Mouse (Mus musculus): ENCODE results near the gene Mlxip. TPM values are rescaled to one million over a fixed set of nuclear protein-coding genes. Genes with fewer than 3 reads are reported as not detected.

The Mlxip gene
- total RNA-seq, 2 experiments from 2014 or later = 26.5 to 29.0 TPM

Other genes with a start within 250 kb of the Mlxip start
- gene Psmd9, start 225.4 kb upstream of the Mlxip start, total RNA-seq (2021) = 10 to 100 TPM; 12.9 to 17.0 TPM
- gene Hpd, start 212.1 kb upstream of the Mlxip start, total RNA-seq (2021) = under 1 TPM in 1 of 2 experiments, not detected in 1; 0.51 TPM
- under 1 TPM; 0.62 to 0.94 TPM for gene Wdr66, start 142.7 kb upstream of the Mlxip start, total RNA-seq (2021)
- gene Bcl7a, start 51.0 kb upstream of the Mlxip start, total RNA-seq (2021) = 1 to 10 TPM; 8.0 to 8.2 TPM
- gene Lrrc43, start 94.5 kb downstream of the Mlxip start, total RNA-seq (2021) = not detected
- not detected for gene Il31, start 94.7 kb downstream of the Mlxip start, total RNA-seq (2021)
- not detected for gene B3gnt4, start 115.7 kb downstream of the Mlxip start, total RNA-seq (2021)
- gene Diablo, start 129.4 kb downstream of the Mlxip start, total RNA-seq (2021) = 10 to 100 TPM; 68.8 to 70.1 TPM
- gene Gm49027, start 130.7 kb downstream of the Mlxip start, total RNA-seq (2021) = under 1 TPM in 1 of 2 experiments, not detected in 1; 0.41 TPM
- 10 to 100 TPM; 27.4 to 31.8 TPM for gene Vps33a, start 178.2 kb downstream of the Mlxip start, total RNA-seq (2021)